Mouse (Mus musculus) embryonic facial prominence, embryonic 14.5 days (tissue): ENCODE data around the gene Spata32. TPM values are rescaled to one million over a fixed set of nuclear protein-coding genes. Genes with fewer than 3 reads are reported as not detected.
"Not testable (repeated sequence)": the region's sequence is repeated elsewhere in the genome, so short reads cannot be mapped to it uniquely, and the experiment has no call there.

Experiments used
- ATAC-seq: fragments of 200-750 bp; cut with Nextera tagmentation; 2 replicates; pipeline ENCODE4 v1.8.0; 2017; ENCODE audit warnings: low read depth, moderate number of reproducible peaks, moderate TSS enrichment
- DNase-seq: peaks from one replicate; pipeline ENCODE4 v3.0.0-alpha.2; 2015; ENCODE audit warnings: low spot score
- H3K27ac ChIP-seq: fragments of 300-500 bp; sonication (generic); replicated peaks from 2 replicates; pipeline ENCODE4 v1.5.1; 2014; ENCODE audit warnings: low read depth, mild to moderate bottlenecking, low read length, moderate library complexity
- H3K27me3 ChIP-seq: fragments of 300-500 bp; sonication (generic); replicated peaks from 2 replicates; pipeline ENCODE4 v1.6.1; 2014; ENCODE audit warnings: low read length; ENCODE audit not compliant: control insufficient read depth, insufficient read depth
- H3K36me3 ChIP-seq: fragments of 300-500 bp; sonication (generic); 2 replicates; pipeline ENCODE4 v1.6.1; 2014; ENCODE audit warnings: low read length, mixed read lengths; ENCODE audit not compliant: control insufficient read depth, insufficient read depth
- H3K4me1 ChIP-seq: fragments of 300-500 bp; sonication (generic); 2 replicates; pipeline ENCODE4 v1.6.1; 2014; ENCODE audit warnings: antibody characterized with exemption, low read length; ENCODE audit not compliant: control insufficient read depth, insufficient read depth
- H3K4me2 ChIP-seq: fragments of 300-500 bp; sonication (generic); 2 replicates; pipeline ENCODE4 v1.6.1; 2014; ENCODE audit warnings: low read depth, mild to moderate bottlenecking, low read length, moderate library complexity, mixed read lengths
- H3K4me3 ChIP-seq: fragments of 300-500 bp; sonication (generic); 2 replicates; pipeline ENCODE4 v1.5.1; 2014; ENCODE audit warnings: low read depth, mild to moderate bottlenecking, low read length
- H3K9ac ChIP-seq: fragments of 300-500 bp; sonication (generic); 2 replicates; pipeline ENCODE4 v1.6.1; 2014; ENCODE audit warnings: low read depth, mild to moderate bottlenecking, low read length, moderate library complexity, mixed read lengths
- H3K9me3 ChIP-seq: fragments of 300-500 bp; sonication (generic); 2 replicates; pipeline ENCODE4 v1.6.1; 2016; ENCODE audit warnings: low read length; ENCODE audit not compliant: control insufficient read depth
- WGBS: fragments of 180-500 bp; shearing (Covaris S2); extraction: QIAGEN DNeasy Blood & Tissue Kit; methylation state at CpG from one replicate; pipeline ENCODE4 v1.1.7; 2014; 5-methylcytosine and 5-hydroxymethylcytosine counted together
- polyA plus RNA-seq: library from polyadenylated mRNA; unstranded; fragments of >200 nt; fragmentation: Nextera tagmentation; extraction: Ambion mirVana; gene quantifications from 2 replicates; pipeline ENCODE4 v1.2.1, GENCODE M21; 2014

Spata32 gene
- polyA plus RNA-seq, 1 experiment from 2014 or later, result not detected

- DNase-seq, result no peak
- no peak overlapping the region for H3K27ac ChIP-seq
- peaks cover 77% of the 10 kb centered on the region for H3K36me3 ChIP-seq
Observed at GRCm38 (mm10) chr11:103223444-103223843, 5.2 kb upstream of the Spata32 start.

GRCm38 (mm10) chr11:103222718-103223117, 4.5 kb upstream of the Spata32 start:
- not testable (repeated sequence) for H3K27me3 ChIP-seq, H3K9ac ChIP-seq, H3K4me1 ChIP-seq, H3K4me3 ChIP-seq, H3K4me2 ChIP-seq, H3K9me3 ChIP-seq, DNase-seq, H3K27ac ChIP-seq, ATAC-seq
- H3K36me3 ChIP-seq, result peaks cover 72% of the 10 kb centered on the region
- 82% methylated on average over 4 of the region's 4 CpGs for WGBS

More at GRCm38 (mm10) chr11:103223444-103223843, 5.2 kb upstream of the Spata32 start:
- 80% methylated on average over 10 of the region's 10 CpGs for WGBS
- Histone ChIP-seq H3K9me3 (no peaks in the 10 kb centered on the region), H3K4me3 (no peak overlapping the region), H3K27me3 (no peaks in the 10 kb centered on the region), H3K9ac (no peak overlapping the region), H3K4me1 (peaks cover 2% of the 10 kb centered on the region; the same call in 1 of the 2 replicates), H3K4me2 (no peak overlapping the region)
- no peak for ATAC-seq

GRCm38 (mm10) chr11:103221437-103221836, 3.2 kb upstream of the Spata32 start:
- H3K36me3 ChIP-seq, result peaks cover 60% of the 10 kb centered on the region
- H3K4me3 ChIP-seq, result no peak overlapping the region
- 87% methylated on average over 6 of the region's 6 CpGs for WGBS
- H3K27ac ChIP-seq, result no peak overlapping the region
- no peak for DNase-seq
- no peak overlapping the region for H3K4me2 ChIP-seq
- no peaks in the 10 kb centered on the region for H3K9me3 ChIP-seq
- no peaks in the 10 kb centered on the region for H3K27me3 ChIP-seq
- H3K9ac ChIP-seq, result no peak overlapping the region
- H3K4me1 ChIP-seq, result peaks cover 5% of the 10 kb centered on the region; the same call in 1 of the 2 replicates
- no peak for ATAC-seq

- H3K9ac ChIP-seq, result no peak overlapping the region
- no peak overlapping the region for H3K27ac ChIP-seq
- no peaks in the 10 kb centered on the region for H3K9me3 ChIP-seq
- no peaks in the 10 kb centered on the region for H3K27me3 ChIP-seq
- H3K4me1 ChIP-seq, result peaks cover 5% of the 10 kb centered on the region; the same call in 1 of the 2 replicates
- no peak overlapping the region for H3K4me3 ChIP-seq
- WGBS, result 95% methylated on average over 4 of the region's 4 CpGs
- no peak overlapping the region for H3K4me2 ChIP-seq
- no peak for ATAC-seq
- DNase-seq, result no peak
- H3K36me3 ChIP-seq, result peaks cover 46% of the 10 kb centered on the region
Observed at GRCm38 (mm10) chr11:103219995-103220394, 1.8 kb upstream of the Spata32 start.

GRCm38 (mm10) chr11:103219259-103219658, 1.0 kb upstream of the Spata32 start:
- no peaks in the 10 kb centered on the region for H3K27me3 ChIP-seq
- ATAC-seq (no peak), DNase-seq (no peak)
- H3K27ac ChIP-seq, result no peak overlapping the region
- peaks cover 39% of the 10 kb centered on the region for H3K36me3 ChIP-seq
- H3K4me3 ChIP-seq, result no peak overlapping the region
- 84% methylated on average over 5 of the region's 5 CpGs for WGBS
- H3K4me2 ChIP-seq, result no peak overlapping the region
- H3K9me3 ChIP-seq, result no peaks in the 10 kb centered on the region
- no peak overlapping the region for H3K9ac ChIP-seq
- peaks cover 5% of the 10 kb centered on the region; the same call in 1 of the 2 replicates for H3K4me1 ChIP-seq

GRCm38 (mm10) chr11:103218517-103218901, 277 bp upstream of the Spata32 start:
- no peak for DNase-seq
- no peak for ATAC-seq
- 17% methylated on average over 6 of the region's 6 CpGs for WGBS
- peaks cover 4% of the 10 kb centered on the region for H3K9me3 ChIP-seq
- H3K27me3 ChIP-seq, result no peaks in the 10 kb centered on the region
- H3K4me1 ChIP-seq, result peaks cover 5% of the 10 kb centered on the region; the same call in 1 of the 2 replicates
- peak overlapping the region; percentile 61 for H3K9ac ChIP-seq
- H3K27ac ChIP-seq, result no peak overlapping the region
- H3K36me3 ChIP-seq, result peaks cover 31% of the 10 kb centered on the region
- H3K4me3 ChIP-seq, result peak overlapping the region; percentile 40
- peak overlapping the region; percentile 95 for H3K4me2 ChIP-seq

- Histone ChIP-seq H3K9ac (no peak overlapping the region), H3K36me3 (0 out of 2 replicates have a peak, but pooled peaks cover 8% of the 10 kb centered on the region), H3K27me3 (no peaks in the 10 kb centered on the region), H3K9me3 (peaks cover 4% of the 10 kb centered on the region), H3K4me2 (no peak overlapping the region), H3K4me3 (no peak overlapping the region), H3K27ac (no peak overlapping the region), H3K4me1 (peaks cover 5% of the 10 kb centered on the region; the same call in 1 of the 2 replicates)
- ATAC-seq, result no peak
- no peak for DNase-seq
- 74% methylated on average over 1 of the region's 1 CpGs for WGBS
Observed at GRCm38 (mm10) chr11:103215355-103215754, 2.9 kb downstream of the Spata32 start.

- Histone ChIP-seq H3K27me3 (no peaks in the 10 kb centered on the region), H3K9ac (no peak overlapping the region), H3K4me3 (no peak overlapping the region), H3K4me2 (no peak overlapping the region), H3K36me3 (no peaks in the 10 kb centered on the region), H3K27ac (no peak overlapping the region), H3K9me3 (peaks cover 4% of the 10 kb centered on the region), H3K4me1 (peaks cover 5% of the 10 kb centered on the region; the same call in 1 of the 2 replicates)
- no peak for ATAC-seq
- no peak for DNase-seq
- WGBS, result 84% methylated on average over 5 of the region's 5 CpGs
Observed at GRCm38 (mm10) chr11:103213712-103214111, 4.5 kb downstream of the Spata32 start.

- H3K4me2 ChIP-seq, result no peak overlapping the region
- H3K9ac ChIP-seq, result no peak overlapping the region
- no peaks in the 10 kb centered on the region for H3K4me1 ChIP-seq
- peaks cover 4% of the 10 kb centered on the region for H3K9me3 ChIP-seq
- DNase-seq, result no peak
- no peak overlapping the region for H3K27ac ChIP-seq
- H3K4me3 ChIP-seq, result no peak overlapping the region
- 71% methylated on average over 8 of the region's 8 CpGs for WGBS
- no peaks in the 10 kb centered on the region for H3K36me3 ChIP-seq
- ATAC-seq, result no peak
- no peaks in the 10 kb centered on the region for H3K27me3 ChIP-seq
Observed at GRCm38 (mm10) chr11:103210291-103210690, 7.9 kb downstream of the Spata32 start.
